Mouse (Mus musculus) hindbrain, embryonic 11.5 days (tissue): ENCODE data around the gene Klhl33. TPM values are rescaled to one million over a fixed set of nuclear protein-coding genes. Genes with fewer than 3 reads are reported as not detected.
A peak's percentile ranks its signal among the peaks of the same experiment; 100 is the strongest.
"Not testable (repeated sequence)": the region's sequence is repeated elsewhere in the genome, so short reads cannot be mapped to it uniquely, and the experiment has no call there.

ENCODE experiments used
- ATAC-seq: fragments of 200-750 bp; cut with Nextera tagmentation; 2 replicates; pipeline ENCODE4 v1.8.0; 2017; ENCODE audit warnings: mild to moderate bottlenecking, moderate TSS enrichment, moderate library complexity; ENCODE audit not compliant: low FRiP score
- DNase-seq: peaks from one replicate; pipeline ENCODE4 v3.0.0-alpha.2; 2015; ENCODE audit warnings: low spot score
- H3K27ac ChIP-seq: fragments of 300-500 bp; sonication (generic); 2 replicates; pipeline ENCODE4 v1.5.1; 2014; ENCODE audit warnings: mild to moderate bottlenecking, low read depth, low read length
- H3K27me3 ChIP-seq: fragments of 300-500 bp; sonication (generic); 2 replicates; pipeline ENCODE4 v1.6.1; 2014; ENCODE audit warnings: mild to moderate bottlenecking, low read length, moderate library complexity, mixed read lengths; ENCODE audit not compliant: control insufficient read depth, insufficient read depth
- H3K36me3 ChIP-seq: fragments of 300-500 bp; sonication (generic); 2 replicates; pipeline ENCODE4 v1.6.1; 2014; ENCODE audit warnings: mild to moderate bottlenecking, low read length, moderate library complexity, mixed read lengths; ENCODE audit not compliant: control insufficient read depth, insufficient read depth
- H3K4me1 ChIP-seq: fragments of 300-500 bp; sonication (generic); replicated peaks from 2 replicates; pipeline ENCODE4 v1.6.1; 2014; ENCODE audit warnings: low read length, mixed read lengths; ENCODE audit not compliant: control insufficient read depth, insufficient read depth
- H3K4me2 ChIP-seq: fragments of 300-500 bp; sonication (generic); replicated peaks from 2 replicates; pipeline ENCODE4 v1.6.1; 2014; ENCODE audit warnings: mild to moderate bottlenecking, low read depth, low read length
- H3K4me3 ChIP-seq: fragments of 300-500 bp; sonication (generic); 2 replicates; pipeline ENCODE4 v1.5.1; 2014; ENCODE audit warnings: low read depth, low read length
- H3K9ac ChIP-seq: fragments of 300-500 bp; sonication (generic); 2 replicates; pipeline ENCODE4 v1.6.1; 2014; ENCODE audit warnings: low read depth, low read length
- H3K9me3 ChIP-seq: fragments of 300-500 bp; sonication (generic); 2 replicates; pipeline ENCODE4 v1.6.1; 2016; ENCODE audit warnings: low read length; ENCODE audit not compliant: control insufficient read depth
- WGBS: fragments of 180-500 bp; shearing (Covaris S2); extraction: QIAGEN DNeasy Blood & Tissue Kit; methylation state at CpG from one replicate; pipeline ENCODE4 v1.1.7; 2014; 5-methylcytosine and 5-hydroxymethylcytosine counted together
- polyA plus RNA-seq: library from polyadenylated mRNA; unstranded; fragments of >200 nt; fragmentation: Nextera tagmentation; extraction: Ambion mirVana; gene quantifications from 2 replicates; pipeline ENCODE4 v1.2.1, GENCODE M21; 2014

Klhl33 gene
- polyA plus RNA-seq = 0.11 TPM in 1 of 2 replicates, not detected in the other

DNA sequence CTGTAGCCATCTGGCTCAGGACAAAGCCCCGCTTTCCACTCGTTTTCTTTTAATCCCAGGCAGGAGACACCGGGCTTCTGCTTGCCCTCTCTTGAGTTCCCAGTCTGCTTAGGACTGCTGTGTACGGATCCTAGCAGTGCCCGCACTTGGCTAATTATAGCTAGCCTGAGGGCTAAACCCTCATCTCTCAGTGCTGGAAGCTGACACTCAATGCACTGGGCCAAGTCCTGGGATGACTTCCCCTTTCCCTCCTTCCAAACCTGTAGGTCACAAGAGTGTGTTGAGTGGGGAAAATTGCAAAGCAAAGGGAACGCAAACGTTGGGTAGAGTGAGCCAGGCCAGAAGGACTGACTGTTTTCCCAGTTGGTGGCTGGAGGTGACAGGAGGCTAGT lies at the start of gene Klhl33:
Gene Klhl33 (minus strand): TSS at position 134 of the 392 bp plus-strand sequence.
- H3K27me3 ChIP-seq = no peaks in the 10 kb centered on the region; the same call in 1 of the 2 replicates
- no peaks in the 10 kb centered on the region for H3K9me3 ChIP-seq
- peak within 1 kb of the TSS; percentile 52; the same call in 1 of the 2 replicates for H3K9ac ChIP-seq
- no peak within 1 kb of the TSS for H3K27ac ChIP-seq
- H3K4me1 ChIP-seq = no peaks in the 10 kb centered on the region
- H3K4me2 ChIP-seq = peak within 1 kb of the TSS; percentile 65
- no peaks in the 10 kb centered on the region for H3K36me3 ChIP-seq
- peak within 1 kb of the TSS; percentile 34 for H3K4me3 ChIP-seq
- no peak for DNase-seq
- 57% methylated on average over 7 of the region's 7 CpGs for WGBS
- ATAC-seq = no peak

DNA sequence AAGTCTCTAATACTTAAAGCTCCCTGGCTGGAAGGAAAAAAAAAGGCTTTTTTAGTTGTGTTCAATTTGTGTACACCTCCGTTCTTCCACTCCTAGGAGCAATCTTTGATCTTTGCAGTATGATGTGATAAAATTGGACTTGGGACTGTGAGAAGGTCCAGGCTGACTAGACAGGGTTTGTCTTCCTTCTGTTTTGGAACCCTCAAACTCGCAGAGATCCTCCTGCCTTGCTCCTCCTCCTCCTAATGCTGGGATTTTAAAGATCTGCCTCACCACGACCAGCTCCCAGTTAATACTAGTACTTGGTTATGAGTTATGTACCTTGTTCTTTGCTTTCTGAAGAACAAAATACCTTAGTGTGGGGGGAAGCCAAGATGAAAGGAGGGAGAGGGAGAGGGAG lies 48.2 kb upstream of the Klhl33 start:
- H3K27me3 ChIP-seq, ATAC-seq, H3K4me1 ChIP-seq, H3K27ac ChIP-seq, H3K9me3 ChIP-seq, H3K9ac ChIP-seq, H3K36me3 ChIP-seq, DNase-seq: not testable (repeated sequence)
- 36% methylated on average over 3 of the region's 3 CpGs for WGBS
- H3K4me2 ChIP-seq = peak overlapping the region; percentile 54
- peak overlapping the region; percentile 38; the same call in 1 of the 2 replicates for H3K4me3 ChIP-seq

GRCm38 (mm10) chr14:50945081-50945480 lies 47.8 kb upstream of the Klhl33 start:
- peak overlapping the region; percentile 44 for H3K9ac ChIP-seq
- not testable (repeated sequence) for H3K9me3 ChIP-seq, H3K27ac ChIP-seq, H3K36me3 ChIP-seq, H3K4me1 ChIP-seq, DNase-seq, H3K27me3 ChIP-seq
- peak; percentile 40; the same call in 1 of the 2 replicates for ATAC-seq
- H3K4me3 ChIP-seq = peak overlapping the region; percentile 38
- peak overlapping the region; percentile 54 for H3K4me2 ChIP-seq
- 15% methylated on average over 6 of the region's 6 CpGs for WGBS

DNA sequence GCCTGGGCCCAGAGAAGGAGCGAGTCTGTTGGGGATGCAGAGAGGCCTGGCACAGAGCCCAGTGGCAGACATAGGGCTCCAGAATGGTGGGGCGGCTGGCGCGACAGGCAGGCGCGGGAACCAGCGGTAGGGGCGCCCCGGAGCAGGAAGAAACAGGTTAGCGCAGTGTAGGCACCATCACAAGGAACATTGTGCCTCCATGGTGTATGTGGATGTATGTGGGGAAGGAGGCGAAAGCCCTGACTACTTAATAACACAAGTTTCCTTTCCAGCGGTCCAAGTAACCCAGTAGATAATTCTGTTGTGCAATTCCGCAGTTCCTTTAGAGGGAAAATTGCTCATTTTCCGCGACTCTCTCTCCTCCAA lies 47.3 kb upstream of the Klhl33 start:
- DNase-seq (peak; percentile 66), ATAC-seq (peak; percentile 99)
- not testable (repeated sequence) for H3K27me3 ChIP-seq, H3K36me3 ChIP-seq, H3K4me1 ChIP-seq, H3K9me3 ChIP-seq
- H3K4me3 ChIP-seq = peak overlapping the region; percentile 38
- WGBS = 0% methylated on average over 14 of the region's 15 CpGs
- H3K9ac ChIP-seq = peak overlapping the region; percentile 44
- peak overlapping the region; percentile 81 for H3K27ac ChIP-seq
- peak overlapping the region; percentile 54 for H3K4me2 ChIP-seq

DNA sequence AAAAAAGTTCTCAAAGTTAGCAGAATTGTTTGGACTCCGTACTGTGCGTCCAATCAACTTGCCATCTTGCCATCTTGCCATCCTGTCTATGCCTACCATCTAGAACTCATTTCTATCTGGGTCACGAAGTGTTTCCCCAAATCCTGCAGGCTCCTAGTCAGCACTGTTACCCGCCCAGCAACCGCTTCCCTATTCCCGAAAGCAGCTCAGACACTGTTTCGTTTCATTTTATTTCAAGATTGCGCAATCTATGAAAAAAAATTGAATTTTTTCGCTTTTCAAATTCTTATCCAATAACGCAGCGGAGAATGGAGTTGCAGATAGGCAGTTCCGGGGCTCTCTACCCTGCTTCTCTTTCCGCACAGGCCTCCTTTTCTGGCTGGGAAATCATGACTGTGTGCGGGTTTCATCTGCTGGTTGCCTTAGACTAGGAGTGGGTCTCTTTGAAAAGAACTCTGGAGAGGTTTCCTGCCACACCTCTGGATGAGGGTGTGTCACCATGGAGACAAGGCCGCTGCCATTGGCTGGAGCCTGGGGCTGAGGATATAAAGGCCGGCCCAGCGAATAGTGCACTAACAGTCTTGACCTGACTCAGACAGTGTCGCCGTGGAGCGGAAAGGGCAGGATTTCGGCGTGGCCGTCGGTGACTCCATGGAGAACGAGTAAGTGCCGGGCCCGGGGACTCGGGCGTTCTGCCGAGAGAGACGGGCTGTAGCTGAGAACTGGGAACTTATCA lies 46.8 kb upstream of the Klhl33 start, which contains the start of gene Gm49342:
Gene Gm49342 (plus strand): TSS at position 586 of the 736 bp plus-strand sequence.
- 20% methylated on average over 31 of the region's 31 CpGs for WGBS
- H3K4me2 ChIP-seq = peak within 1 kb of the TSS; percentile 54
- H3K27ac ChIP-seq = peak within 1 kb of the TSS; percentile 81
- DNase-seq (peak; percentile 92), ATAC-seq (peak; percentile 99)
- peak within 1 kb of the TSS; percentile 38 for H3K4me3 ChIP-seq
- H3K9ac ChIP-seq = peak within 1 kb of the TSS; percentile 44
- no peaks in the 10 kb centered on the region for H3K27me3 ChIP-seq
- no peaks in the 10 kb centered on the region for H3K4me1 ChIP-seq
- H3K36me3 ChIP-seq = no peaks in the 10 kb centered on the region
- H3K9me3 ChIP-seq = no peaks in the 10 kb centered on the region

DNA sequence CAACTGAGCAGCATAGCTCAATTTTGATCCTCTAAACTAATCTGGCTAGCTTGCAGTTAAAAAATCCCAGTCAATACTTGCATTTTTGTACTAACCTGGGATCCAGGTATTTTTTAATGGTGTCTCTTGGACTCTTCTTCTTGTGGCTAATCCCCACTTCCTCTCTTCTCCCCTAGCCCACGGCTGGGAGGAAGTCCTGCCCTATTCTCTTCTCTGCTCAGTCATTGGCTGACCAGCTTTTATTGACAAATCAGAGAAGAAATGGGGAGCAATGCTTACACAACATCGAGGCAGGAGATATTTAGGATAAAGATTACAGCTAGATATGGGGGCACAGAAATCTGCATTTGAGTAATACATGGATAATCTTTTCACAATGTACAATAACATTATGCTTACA lies 41.6 kb upstream of the Klhl33 start:
- no peak overlapping the region for H3K4me3 ChIP-seq
- H3K27ac ChIP-seq = no peak overlapping the region
- H3K9ac ChIP-seq = no peak overlapping the region
- no peaks in the 10 kb centered on the region for H3K9me3 ChIP-seq
- ATAC-seq (no peak), DNase-seq (no peak)
- no peak overlapping the region for H3K4me2 ChIP-seq
- no peaks in the 10 kb centered on the region for H3K27me3 ChIP-seq
- H3K36me3 ChIP-seq = no peaks in the 10 kb centered on the region
- 43% methylated on average over 2 of the region's 2 CpGs for whole genome bisulfite sequencing
- no peaks in the 10 kb centered on the region for H3K4me1 ChIP-seq

DNA sequence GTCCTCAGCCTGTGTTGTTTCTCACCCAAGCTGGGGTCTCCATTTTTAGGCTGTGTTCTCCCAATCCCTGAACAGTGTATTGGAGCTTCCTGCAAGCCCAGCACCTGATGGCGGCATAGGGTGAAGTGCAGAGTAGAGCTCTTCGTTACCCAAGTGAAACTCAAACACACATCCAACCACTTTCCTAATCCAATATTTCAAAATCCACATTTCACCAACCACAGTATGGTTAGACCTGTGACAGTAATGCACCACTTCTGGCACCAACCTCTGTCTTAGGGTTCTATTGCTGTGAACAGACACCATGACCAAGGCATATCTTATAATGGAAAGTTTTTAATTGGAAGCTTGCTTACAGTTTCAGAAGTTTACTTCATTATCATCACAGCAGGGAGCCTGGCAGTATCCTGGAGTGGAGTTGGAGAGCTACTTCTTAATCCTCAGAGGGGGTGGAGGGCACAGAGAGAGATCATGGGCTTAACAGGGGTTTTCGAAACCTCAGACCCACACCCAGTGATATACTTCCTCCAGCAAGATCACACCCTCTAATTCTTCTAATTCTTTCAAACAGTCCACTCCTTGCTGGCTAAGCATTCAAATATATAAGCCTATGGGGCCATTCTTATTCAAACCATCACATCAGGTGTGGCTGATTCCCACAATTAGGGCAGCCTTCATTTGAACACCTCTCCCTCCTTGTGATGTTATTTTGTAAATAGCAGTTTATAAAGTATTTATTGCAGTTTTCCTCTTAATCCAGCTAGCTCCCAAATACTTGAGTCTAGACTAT lies 41.0 kb upstream of the Klhl33 start:
- WGBS = 95% methylated on average over 3 of the region's 3 CpGs
- H3K4me2 ChIP-seq = no peak overlapping the region
- H3K27me3 ChIP-seq = no peaks in the 10 kb centered on the region
- no peak for DNase-seq
- H3K4me1 ChIP-seq = no peaks in the 10 kb centered on the region
- no peak overlapping the region for H3K9ac ChIP-seq
- H3K9me3 ChIP-seq = no peaks in the 10 kb centered on the region
- no peak for ATAC-seq
- no peaks in the 10 kb centered on the region for H3K36me3 ChIP-seq
- H3K4me3 ChIP-seq = no peak overlapping the region
- no peak overlapping the region for H3K27ac ChIP-seq

DNA sequence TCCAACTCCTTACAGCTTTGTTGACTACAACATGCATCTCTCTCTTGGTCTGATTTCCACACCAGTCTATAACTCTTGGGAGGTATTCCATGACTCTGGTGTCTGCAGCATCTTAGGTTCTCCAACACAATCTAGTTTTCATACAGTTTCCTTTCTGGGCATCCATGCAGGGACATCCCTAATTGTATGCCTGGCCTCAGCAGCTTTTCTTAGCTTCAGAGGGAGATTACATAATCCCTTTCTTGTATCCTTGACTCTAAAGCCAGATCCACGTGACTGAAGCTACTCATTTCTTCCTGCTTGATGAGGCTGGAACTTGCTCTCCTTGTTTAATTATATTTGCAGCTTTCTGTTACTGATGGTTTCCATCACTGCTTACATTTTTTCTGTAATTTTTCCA lies 39.3 kb upstream of the Klhl33 start:
- no peak overlapping the region for H3K4me2 ChIP-seq
- ATAC-seq (no peak), DNase-seq (no peak)
- H3K27me3 ChIP-seq = no peaks in the 10 kb centered on the region
- no peak overlapping the region for H3K27ac ChIP-seq
- H3K36me3 ChIP-seq = no peaks in the 10 kb centered on the region
- no peaks in the 10 kb centered on the region for H3K9me3 ChIP-seq
- H3K9ac ChIP-seq = no peak overlapping the region
- 74% methylated on average over 1 of the region's 1 CpGs for WGBS
- no peaks in the 10 kb centered on the region for H3K4me1 ChIP-seq
- H3K4me3 ChIP-seq = no peak overlapping the region
